Mouse (Mus musculus): Measurements from ENCODE around the gene Nck2. TPM values are rescaled to one million over a fixed set of nuclear protein-coding genes. Genes with fewer than 3 reads are reported as not detected.

The Nck2 gene
- polyA plus RNA-seq, 1 experiment from 2014 or later, result 21.5 TPM

DNA sequence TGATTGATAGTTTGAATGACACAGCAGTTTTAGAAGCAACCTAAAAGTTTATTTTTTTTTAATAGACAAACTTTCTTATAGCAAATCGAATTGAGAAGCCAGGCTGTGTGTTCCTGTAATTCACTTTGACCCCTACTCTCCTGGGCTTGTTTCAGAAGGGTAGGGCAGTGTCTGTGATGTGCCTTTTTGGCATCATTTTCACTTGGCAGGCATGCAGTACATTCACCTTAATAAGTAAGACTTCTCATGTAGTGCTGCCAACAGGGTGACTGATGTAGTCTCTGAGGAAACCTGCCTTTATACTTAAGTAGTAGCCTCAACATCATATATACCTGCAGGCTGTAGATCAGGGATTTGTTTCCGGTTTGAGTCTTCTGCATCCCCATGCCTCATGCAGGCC lies 58.9 kb downstream of the Nck2 start:
- Histone ChIP-seq H3K4me1 (ENCODE audit: control insufficient read depth, insufficient read depth, low read length) (peaks cover 19% of the 10 kb centered on the region), H3K9ac (ENCODE audit: low read depth, low read length) (no peak overlapping the region), H3K27ac (ENCODE audit: low read length) (no peak overlapping the region), H3K4me3 (ENCODE audit: low read length) (no peak overlapping the region), H3K27me3 (replicated peaks; ENCODE audit: control insufficient read depth, insufficient read depth, low read length) (no peaks in the 10 kb centered on the region), H3K9me3 (ENCODE audit: control insufficient read depth, low read length) (no peaks in the 10 kb centered on the region), H3K36me3 (ENCODE audit: control insufficient read depth, insufficient read depth, low read length) (no peaks in the 10 kb centered on the region), H3K4me2 (ENCODE audit: low read depth, low read length) (no peak overlapping the region)
- no peak for ATAC-seq
- WGBS, result 83% methylated on average over 2 of the region's 2 CpGs

DNA sequence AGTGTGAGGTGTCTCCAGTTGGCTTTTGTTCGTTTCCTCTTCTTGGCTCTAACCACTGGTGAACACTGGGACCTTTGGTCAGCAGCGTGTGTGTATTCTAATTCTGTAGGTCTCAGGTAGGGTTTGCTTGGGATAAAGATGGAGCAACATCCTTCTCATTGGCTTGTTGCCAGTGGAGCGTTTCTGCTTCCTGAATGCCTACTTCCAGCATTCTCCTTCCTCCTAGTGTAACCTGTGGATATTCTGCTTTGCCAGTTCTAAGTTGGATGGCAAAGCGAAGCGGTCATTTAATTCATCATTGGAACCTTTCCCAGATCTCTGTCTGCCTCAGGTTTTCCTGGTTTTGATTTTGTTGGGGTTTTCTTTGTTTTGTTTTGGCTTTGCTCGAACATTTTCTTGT lies 59.3 kb downstream of the Nck2 start:
- WGBS, result 81% methylated on average over 6 of the region's 6 CpGs
- no peak for ATAC-seq
- Histone ChIP-seq H3K4me3 (ENCODE audit: low read length) (no peak overlapping the region), H3K36me3 (ENCODE audit: control insufficient read depth, insufficient read depth, low read length) (no peaks in the 10 kb centered on the region), H3K27me3 (replicated peaks; ENCODE audit: control insufficient read depth, insufficient read depth, low read length) (no peaks in the 10 kb centered on the region), H3K27ac (ENCODE audit: low read length) (no peak overlapping the region), H3K4me2 (ENCODE audit: low read depth, low read length) (no peak overlapping the region), H3K9ac (ENCODE audit: low read depth, low read length) (no peak overlapping the region), H3K4me1 (ENCODE audit: control insufficient read depth, insufficient read depth, low read length) (peaks cover 19% of the 10 kb centered on the region), H3K9me3 (ENCODE audit: control insufficient read depth, low read length) (no peaks in the 10 kb centered on the region)

DNA sequence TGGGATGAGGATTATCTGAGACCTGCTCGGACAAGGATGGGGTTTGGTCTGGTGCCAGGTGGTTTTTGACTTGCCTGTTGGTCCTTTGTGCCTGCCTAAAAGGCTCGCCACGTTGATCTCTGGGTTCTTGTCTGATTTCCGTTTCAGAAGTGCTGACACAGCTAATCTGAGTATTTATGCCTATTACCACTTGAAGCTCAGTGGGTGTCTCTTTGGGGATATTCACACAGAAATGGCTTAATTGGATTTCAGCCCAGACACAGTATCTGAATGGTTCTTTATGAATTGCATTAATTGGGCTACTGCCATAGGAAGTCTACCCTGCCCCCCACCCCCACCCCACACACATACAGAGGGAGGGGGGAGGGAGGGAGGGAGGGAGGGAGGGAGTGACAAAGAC lies 59.9 kb downstream of the Nck2 start:
- Histone ChIP-seq H3K4me3 (ENCODE audit: low read length) (no peak overlapping the region), H3K9me3 (ENCODE audit: control insufficient read depth, low read length) (no peaks in the 10 kb centered on the region), H3K9ac (ENCODE audit: low read depth, low read length) (no peak overlapping the region), H3K4me2 (ENCODE audit: low read depth, low read length) (no peak overlapping the region), H3K36me3 (ENCODE audit: control insufficient read depth, insufficient read depth, low read length) (no peaks in the 10 kb centered on the region), H3K4me1 (ENCODE audit: control insufficient read depth, insufficient read depth, low read length) (peaks cover 19% of the 10 kb centered on the region), H3K27me3 (replicated peaks; ENCODE audit: control insufficient read depth, insufficient read depth, low read length) (no peaks in the 10 kb centered on the region), H3K27ac (ENCODE audit: low read length) (no peak overlapping the region)
- ATAC-seq, result no peak
- 42% methylated on average over 4 of the region's 4 CpGs for WGBS

DNA sequence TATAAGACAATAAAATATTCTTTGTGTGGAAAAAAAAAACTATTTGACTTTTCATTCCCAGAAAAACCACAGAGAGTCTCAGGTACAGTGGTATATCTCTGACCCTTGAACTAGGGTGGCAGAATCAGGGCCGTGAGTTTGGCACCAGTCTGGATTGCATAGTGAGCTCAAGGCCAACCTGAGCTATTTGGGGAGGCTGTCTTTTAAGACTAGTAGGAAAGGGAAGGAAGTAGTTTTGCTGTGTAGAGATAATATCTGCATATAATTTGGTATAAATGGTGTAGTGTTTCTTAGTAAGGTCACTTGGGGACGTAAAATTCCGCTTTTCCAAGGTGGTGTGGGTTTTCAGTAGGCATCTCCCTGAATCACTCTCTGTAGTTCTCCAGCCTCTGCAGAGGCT lies 62.3 kb downstream of the Nck2 start:
- peaks cover 16% of the 10 kb centered on the region for H3K4me1 ChIP-seq (ENCODE audit: control insufficient read depth, insufficient read depth, low read length)
- 77% methylated on average over 3 of the region's 3 CpGs for WGBS

DNA sequence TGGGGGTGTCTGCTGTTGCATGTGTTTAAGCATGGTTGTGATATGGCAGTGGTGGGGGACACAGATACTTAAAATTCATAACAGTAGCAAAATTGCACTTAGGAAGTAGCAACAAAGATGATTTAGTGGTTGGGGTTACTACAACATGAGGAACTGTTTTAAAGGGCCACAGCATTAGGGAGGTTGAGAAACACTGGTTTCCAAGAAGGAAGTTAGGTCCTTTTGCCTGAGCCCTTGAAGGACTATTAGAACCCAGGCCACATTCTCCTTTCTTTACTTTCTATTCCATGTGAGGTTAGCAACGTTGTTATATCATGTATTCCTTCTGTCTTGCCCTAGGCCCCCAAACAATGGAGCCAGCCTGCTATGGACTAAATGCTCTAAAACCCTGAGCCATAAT lies 63.4 kb downstream of the Nck2 start:
- WGBS, result 87% methylated on average over 1 of the region's 1 CpGs
- no peaks in the 10 kb centered on the region for H3K36me3 ChIP-seq (ENCODE audit: control insufficient read depth, insufficient read depth, low read length)
- no peak overlapping the region for H3K4me2 ChIP-seq (ENCODE audit: low read depth, low read length)
- no peak overlapping the region for H3K4me3 ChIP-seq (ENCODE audit: low read length)
- peaks cover 8% of the 10 kb centered on the region; the same call in 1 of the 2 replicates for H3K4me1 ChIP-seq (ENCODE audit: control insufficient read depth, insufficient read depth, low read length)
- H3K27ac ChIP-seq (ENCODE audit: low read length), result no peak overlapping the region
- ATAC-seq, result no peak
- no peak overlapping the region for H3K9ac ChIP-seq (ENCODE audit: low read depth, low read length)
- H3K27me3 ChIP-seq (replicated peaks; ENCODE audit: control insufficient read depth, insufficient read depth, low read length), result no peaks in the 10 kb centered on the region
- H3K9me3 ChIP-seq (ENCODE audit: control insufficient read depth, low read length), result no peaks in the 10 kb centered on the region

More for the DNA sequence above, 62.3 kb downstream of the Nck2 start:
- H3K9me3 ChIP-seq (ENCODE audit: control insufficient read depth, low read length), result no peaks in the 10 kb centered on the region
- H3K27me3 ChIP-seq (replicated peaks; ENCODE audit: control insufficient read depth, insufficient read depth, low read length), result no peaks in the 10 kb centered on the region
- no peaks in the 10 kb centered on the region for H3K36me3 ChIP-seq (ENCODE audit: control insufficient read depth, insufficient read depth, low read length)
- H3K4me3 ChIP-seq (ENCODE audit: low read length), result no peak overlapping the region
- no peak overlapping the region for H3K4me2 ChIP-seq (ENCODE audit: low read depth, low read length)
- H3K27ac ChIP-seq (ENCODE audit: low read length), result no peak overlapping the region
- ATAC-seq, result no peak
- no peak overlapping the region for H3K9ac ChIP-seq (ENCODE audit: low read depth, low read length)

DNA sequence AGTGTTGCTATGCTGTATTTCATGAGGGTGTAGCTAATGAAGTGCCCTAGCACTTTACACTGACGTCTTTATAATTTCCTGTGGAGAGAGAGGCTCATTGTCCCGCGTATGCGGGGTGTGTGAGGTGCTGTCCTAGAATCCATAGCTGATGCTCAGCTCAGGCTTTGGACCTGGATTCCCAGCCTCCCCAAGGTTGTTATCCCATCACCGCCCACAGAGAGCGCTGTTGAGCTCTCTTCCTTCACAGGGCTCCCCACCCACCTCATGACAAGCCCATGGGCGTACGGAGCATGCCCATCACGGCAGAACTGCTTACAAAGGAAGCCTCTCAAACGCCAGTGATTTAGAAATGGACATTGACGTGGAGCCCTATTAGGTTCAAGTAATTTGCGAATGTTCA lies 66.9 kb downstream of the Nck2 start:
- Histone ChIP-seq H3K9ac (ENCODE audit: low read depth, low read length) (no peak overlapping the region), H3K9me3 (ENCODE audit: control insufficient read depth, low read length) (no peaks in the 10 kb centered on the region), H3K27me3 (replicated peaks; ENCODE audit: control insufficient read depth, insufficient read depth, low read length) (no peaks in the 10 kb centered on the region), H3K36me3 (ENCODE audit: control insufficient read depth, insufficient read depth, low read length) (no peaks in the 10 kb centered on the region), H3K27ac (ENCODE audit: low read length) (no peak overlapping the region), H3K4me2 (ENCODE audit: low read depth, low read length) (no peak overlapping the region), H3K4me1 (ENCODE audit: control insufficient read depth, insufficient read depth, low read length) (no peaks in the 10 kb centered on the region), H3K4me3 (ENCODE audit: low read length) (no peak overlapping the region)
- no peak for ATAC-seq
- WGBS, result 89% methylated on average over 12 of the region's 12 CpGs

DNA sequence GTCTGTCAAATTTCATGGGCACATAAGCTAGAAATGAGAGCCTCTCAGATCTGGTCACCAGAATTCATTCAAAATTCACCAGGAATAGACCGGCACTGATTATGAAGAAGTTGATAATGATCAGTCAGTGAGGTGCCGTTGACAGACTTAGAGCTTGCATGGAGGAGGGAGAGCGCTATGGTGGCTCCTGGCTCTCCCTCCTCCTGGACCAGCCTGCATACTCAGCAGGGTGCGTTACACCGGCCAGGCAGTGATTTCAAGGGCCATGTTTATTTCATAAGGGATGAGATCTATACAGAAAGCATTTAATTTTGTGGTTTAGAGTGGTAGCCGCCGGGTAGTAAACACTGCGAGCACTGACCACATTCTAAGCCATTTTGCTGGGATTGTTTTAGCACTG lies 67.3 kb downstream of the Nck2 start:
- H3K36me3 ChIP-seq (ENCODE audit: control insufficient read depth, insufficient read depth, low read length), result no peaks in the 10 kb centered on the region
- H3K4me1 ChIP-seq (ENCODE audit: control insufficient read depth, insufficient read depth, low read length), result no peaks in the 10 kb centered on the region
- no peak overlapping the region for H3K4me3 ChIP-seq (ENCODE audit: low read length)
- no peak overlapping the region for H3K4me2 ChIP-seq (ENCODE audit: low read depth, low read length)
- H3K9me3 ChIP-seq (ENCODE audit: control insufficient read depth, low read length), result no peaks in the 10 kb centered on the region
- H3K27ac ChIP-seq (ENCODE audit: low read length), result no peak overlapping the region
- H3K27me3 ChIP-seq (replicated peaks; ENCODE audit: control insufficient read depth, insufficient read depth, low read length), result no peaks in the 10 kb centered on the region
- WGBS, result 89% methylated on average over 8 of the region's 8 CpGs
- no peak overlapping the region for H3K9ac ChIP-seq (ENCODE audit: low read depth, low read length)
- no peak for ATAC-seq

DNA sequence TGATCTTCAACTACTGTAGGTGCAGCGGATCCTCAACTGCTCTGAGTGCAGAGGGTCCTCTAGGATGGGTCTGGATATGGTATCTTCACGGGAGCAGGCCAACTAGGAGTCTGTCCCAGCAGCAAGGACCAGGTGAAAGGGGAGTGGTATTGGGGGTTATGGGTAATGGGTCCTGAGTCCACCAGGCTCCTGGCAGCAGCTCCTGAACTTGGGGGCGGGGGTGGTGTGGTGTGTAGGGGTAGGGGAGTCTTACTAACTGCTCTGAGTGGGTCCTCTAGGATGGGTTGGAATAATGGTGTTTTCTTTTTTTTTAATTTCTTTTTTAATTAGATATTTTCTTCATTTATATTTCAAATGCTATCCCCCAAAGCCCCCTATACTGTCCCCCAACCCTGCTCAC lies 73.0 kb downstream of the Nck2 start:
- no peak overlapping the region for H3K27ac ChIP-seq (ENCODE audit: low read length)

DNA sequence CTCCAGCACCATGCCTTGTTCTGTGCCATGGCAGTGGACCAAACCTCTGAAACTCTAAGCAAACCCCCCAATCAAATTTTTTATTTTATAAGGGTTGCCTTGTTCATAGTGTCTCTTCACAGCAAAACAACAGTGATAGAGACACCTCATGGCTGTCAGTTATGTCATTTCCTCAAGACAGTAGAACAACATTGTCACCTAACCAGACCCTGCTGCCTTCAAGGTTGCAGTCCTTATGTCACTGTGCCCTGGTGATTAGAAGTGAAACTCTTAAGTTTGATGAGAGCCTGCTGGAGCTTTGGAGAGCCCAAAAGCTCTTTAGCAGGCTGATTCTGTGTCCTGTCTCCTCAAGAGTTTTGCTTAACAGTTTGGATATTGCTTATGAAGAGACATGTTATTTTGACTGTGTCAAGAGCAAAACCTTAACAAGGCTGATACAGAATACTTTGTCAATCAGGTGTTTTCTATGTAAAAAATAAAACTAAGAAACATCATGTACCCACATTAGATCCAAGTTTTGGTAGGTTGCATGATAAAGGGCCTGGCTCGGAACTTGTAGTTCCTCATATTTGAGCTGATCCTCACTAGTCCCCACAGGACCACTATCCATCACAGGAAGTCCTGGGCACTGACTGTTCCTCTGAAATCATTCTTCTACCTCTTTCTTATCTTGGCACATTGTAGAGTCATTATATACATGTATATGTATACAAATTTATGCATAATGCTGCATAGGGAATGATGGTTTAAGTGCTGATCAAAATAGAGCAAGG lies 76.0 kb downstream of the Nck2 start:
- no peak for ATAC-seq
- H3K4me2 ChIP-seq (ENCODE audit: low read depth, low read length), result no peak overlapping the region
- H3K4me3 ChIP-seq (ENCODE audit: low read length), result no peak overlapping the region
- H3K36me3 ChIP-seq (ENCODE audit: control insufficient read depth, insufficient read depth, low read length), result no peaks in the 10 kb centered on the region
- H3K4me1 ChIP-seq (ENCODE audit: control insufficient read depth, insufficient read depth, low read length), result peaks cover 13% of the 10 kb centered on the region
- H3K27me3 ChIP-seq (replicated peaks; ENCODE audit: control insufficient read depth, insufficient read depth, low read length), result no peaks in the 10 kb centered on the region
- no peaks in the 10 kb centered on the region for H3K9me3 ChIP-seq (ENCODE audit: control insufficient read depth, low read length)
- 95% methylated on average over 1 of the region's 1 CpGs for WGBS
- no peak overlapping the region for H3K27ac ChIP-seq (ENCODE audit: low read length)
- H3K9ac ChIP-seq (ENCODE audit: low read depth, low read length), result no peak overlapping the region

More for the DNA sequence above, 73.0 kb downstream of the Nck2 start:
- Histone ChIP-seq H3K4me2 (ENCODE audit: low read depth, low read length) (no peak overlapping the region), H3K4me1 (ENCODE audit: control insufficient read depth, insufficient read depth, low read length) (peaks cover 11% of the 10 kb centered on the region), H3K4me3 (ENCODE audit: low read length) (no peak overlapping the region), H3K36me3 (ENCODE audit: control insufficient read depth, insufficient read depth, low read length) (no peaks in the 10 kb centered on the region), H3K9me3 (ENCODE audit: control insufficient read depth, low read length) (no peaks in the 10 kb centered on the region), H3K27me3 (replicated peaks; ENCODE audit: control insufficient read depth, insufficient read depth, low read length) (no peaks in the 10 kb centered on the region), H3K9ac (ENCODE audit: low read depth, low read length) (no peak overlapping the region)
- ATAC-seq, result no peak
- 96% methylated on average over 3 of the region's 3 CpGs for WGBS

DNA sequence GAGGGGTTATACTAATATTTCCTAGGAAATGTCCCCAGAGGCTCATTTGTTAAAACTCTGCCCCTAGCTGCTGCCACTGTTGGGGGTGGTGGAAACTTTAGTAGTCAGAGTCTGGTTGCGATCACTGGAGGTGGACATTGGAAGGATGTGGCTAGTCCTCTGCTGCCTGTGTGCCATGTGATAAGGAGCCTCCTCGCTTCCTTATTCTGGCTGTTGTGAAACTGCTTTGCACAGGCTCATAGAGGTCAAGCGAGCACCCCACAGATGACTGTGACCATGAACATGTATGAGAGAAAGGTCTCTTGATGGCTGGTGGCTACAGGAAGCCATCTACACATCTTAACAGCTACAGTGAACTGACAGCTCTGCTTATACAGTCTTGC lies 76.6 kb downstream of the Nck2 start:
- H3K36me3 ChIP-seq (ENCODE audit: control insufficient read depth, insufficient read depth, low read length), result no peaks in the 10 kb centered on the region
- H3K9ac ChIP-seq (ENCODE audit: low read depth, low read length), result no peak overlapping the region
- no peaks in the 10 kb centered on the region for H3K27me3 ChIP-seq (replicated peaks; ENCODE audit: control insufficient read depth, insufficient read depth, low read length)
- peak overlapping the region; percentile 53; the same call in 1 of the 2 replicates for H3K27ac ChIP-seq (ENCODE audit: low read length)
- 80% methylated on average over 3 of the region's 3 CpGs for WGBS
- H3K4me1 ChIP-seq (ENCODE audit: control insufficient read depth, insufficient read depth, low read length), result peaks cover 13% of the 10 kb centered on the region
- peak; percentile 35 for ATAC-seq
- H3K4me2 ChIP-seq (ENCODE audit: low read depth, low read length), result no peak overlapping the region
- H3K4me3 ChIP-seq (ENCODE audit: low read length), result no peak overlapping the region
- H3K9me3 ChIP-seq (ENCODE audit: control insufficient read depth, low read length), result no peaks in the 10 kb centered on the region
